ENCODE assay signal across 9 mouse cellular contexts in the genomic region with DNA sequence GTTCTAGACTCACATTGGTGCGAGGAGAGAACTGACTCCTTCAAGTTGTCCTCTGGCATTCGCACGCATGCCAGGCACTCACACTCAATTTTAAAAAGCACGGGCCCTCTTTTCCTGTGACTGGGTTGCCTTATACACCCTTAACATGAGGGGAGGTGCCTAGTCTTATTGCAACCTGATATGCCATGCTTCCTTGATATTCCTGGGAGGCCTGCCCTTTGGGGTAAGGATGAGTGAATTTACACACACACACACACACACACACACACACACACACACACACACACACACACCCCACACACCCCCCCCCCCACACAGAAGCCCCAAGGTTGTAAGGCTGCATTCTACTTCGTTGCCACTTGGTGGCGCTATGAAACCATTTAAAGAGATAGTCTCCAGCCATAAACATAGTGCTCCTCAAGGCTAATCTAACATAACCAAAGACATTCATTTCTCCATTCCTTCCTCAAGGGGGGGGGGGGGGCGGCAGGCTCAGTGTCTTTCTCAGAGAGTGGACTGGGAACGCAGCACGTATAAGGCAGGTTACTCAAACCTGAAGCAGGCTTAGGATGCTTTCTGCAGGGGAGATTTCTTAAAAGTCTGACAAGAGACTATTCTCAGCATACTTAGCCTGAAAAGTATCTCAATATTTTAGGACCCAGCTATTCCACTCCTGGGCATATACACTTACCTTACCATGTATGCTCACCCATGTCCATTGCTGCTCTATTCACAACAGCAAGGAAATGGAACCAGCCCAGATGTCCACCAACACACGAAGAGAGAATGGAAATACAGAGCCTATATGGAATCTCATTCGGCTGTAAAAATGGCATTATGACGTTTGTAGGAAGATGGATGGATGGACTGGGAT.
DNase-seq lines count a peak whose midpoint lies in the region; ATAC-seq and TF ChIP-seq lines count a peak whose summit lies in the region.
"Had no signal": no experiment of that assay in that cellular context is flagged by ENCODE, and none has a peak within 500 bp of the region (broad histone marks: within the 10 kb centered on the region; RNA-seq: fewer than 3 reads in every experiment).

No protein-coding gene starts in this region.

- H3K36me3 ChIP-seq in forebrain, postnatal 0 days (ENCODE audit: insufficient read depth), result no peaks in the 10 kb centered on the region
- no peaks in the 10 kb centered on the region; the same call in 1 of the 2 replicates for H3K36me3 ChIP-seq in intestine, postnatal 0 days (ENCODE audit: control insufficient read depth, insufficient read depth)

- 44% methylated on average over 12 of the region's 12 CpGs for WGBS in forebrain, postnatal 0 days
- WGBS in intestine, postnatal 0 days, result 32% methylated on average over 12 of the region's 12 CpGs

- ATAC-seq in forebrain, postnatal 0 days, result peak; percentile 70
- ATAC-seq in intestine, postnatal 0 days, result peak; percentile 58; the same call in 1 of the 2 replicates

- H3K4me1 ChIP-seq in forebrain, postnatal 0 days (ENCODE audit: insufficient read depth), result no peaks in the 10 kb centered on the region
- H3K4me1 ChIP-seq in intestine, postnatal 0 days (replicated peaks; ENCODE audit: control insufficient read depth, insufficient read depth, low read length), result no peaks in the 10 kb centered on the region

- no peak overlapping the region for H3K4me3 ChIP-seq in forebrain, postnatal 0 days (ENCODE audit: low read depth, low read length)
- H3K4me3 ChIP-seq in intestine, postnatal 0 days (ENCODE audit: low read depth, low read length), result no peak overlapping the region

- no peak overlapping the region for H3K4me2 ChIP-seq in forebrain, postnatal 0 days (ENCODE audit: low read depth)
- H3K4me2 ChIP-seq in intestine, postnatal 0 days (replicated peaks; ENCODE audit: low read depth), result no peak overlapping the region

- TF ChIP-seq CTCF in forebrain, postnatal 0 days (IDR thresholded peaks at IDR 0.05; ENCODE audit: low read depth), result peak; percentile 86
- peak; percentile 81 for TF ChIP-seq CTCF in intestine, postnatal 0 days (IDR thresholded peaks at IDR 0.05; ENCODE audit: low read depth)

- peak; percentile 66 for DNase-seq in adrenal gland, postnatal 14 days
- DNase-seq in adrenal gland, adult 18-20 months (ENCODE audit: low spot score in 2 of 2), result no peak
- peak; percentile 61 for DNase-seq in A20 (ENCODE audit: low read depth, low spot score)
- DNase-seq in c-Kit-positive CD71-positive TER-119-positive erythroid progenitor cells, embryonic 14.5 days (ENCODE audit: low spot score), result peak; percentile 39
- peak; percentile 73 for DNase-seq in forebrain, postnatal 0 days
- peak; percentile 70 for DNase-seq in lung, postnatal 10 days
- DNase-seq in right cerebral cortex, postnatal 14 days, result peak; percentile 29

- no peak overlapping the region for H3K27ac ChIP-seq in forebrain, postnatal 0 days (ENCODE audit: low read depth, low read length)
- H3K27ac ChIP-seq in intestine, postnatal 0 days (ENCODE audit: low read depth, low read length), result no peak overlapping the region
- H3K27ac ChIP-seq: macrophage had no signal

- no peak overlapping the region for H3K9ac ChIP-seq in forebrain, postnatal 0 days
- H3K9ac ChIP-seq in intestine, postnatal 0 days (ENCODE audit: low read depth, low read length), result no peak overlapping the region

- H3K9me3 ChIP-seq in forebrain, postnatal 0 days (ENCODE audit: low read length), result no peaks in the 10 kb centered on the region
- H3K9me3 ChIP-seq in intestine, postnatal 0 days (ENCODE audit: control insufficient read depth), result no peaks in the 10 kb centered on the region

- H3K27me3 ChIP-seq in forebrain, postnatal 0 days (ENCODE audit: insufficient read depth, low read length), result no peaks in the 10 kb centered on the region
- no peaks in the 10 kb centered on the region for H3K27me3 ChIP-seq in intestine, postnatal 0 days (replicated peaks; ENCODE audit: control insufficient read depth, insufficient read depth, low read length)

Comparison
In these comparisons a context has a peak if more than half of its experiments do, and no peak if none do; other contexts are left out.
1. DNase-seq: peak in adrenal gland, postnatal 14 days (single experiment), A20 (single experiment), c-Kit-positive CD71-positive TER-119-positive erythroid progenitor cells, embryonic 14.5 days (single experiment), forebrain, postnatal 0 days (single experiment), lung, postnatal 10 days (single experiment) and right cerebral cortex, postnatal 14 days (single experiment); none in adrenal gland, adult 18-20 months (0 of 2).